Mouse (Mus musculus) splenic B cell, adult 2 months (primary cell): ENCODE results near the gene Mtus2.
"Not testable (repeated sequence)": the region's sequence is repeated elsewhere in the genome, so short reads cannot be mapped to it uniquely, and the experiment has no call there.

Experiments used
- DNase-seq: peaks from one replicate; pipeline ENCODE4 v3.0.0-alpha.2; 2011; ENCODE audit warnings: low read depth, low spot score
- H3K27me3 ChIP-seq: 2 replicates; pipeline ENCODE4 v1.6.1; 2012; ENCODE audit warnings: mild to moderate bottlenecking, low read length, moderate library complexity, mixed read lengths; ENCODE audit not compliant: control insufficient read depth, poor library complexity, insufficient read depth, severe bottlenecking
- H3K36me3 ChIP-seq: 2 replicates; pipeline ENCODE4 v1.6.1; 2012; ENCODE audit warnings: mild to moderate bottlenecking, low read length, moderate library complexity, mixed read lengths; ENCODE audit not compliant: control insufficient read depth, poor library complexity, insufficient read depth, severe bottlenecking

Gene Mtus2

DNA sequence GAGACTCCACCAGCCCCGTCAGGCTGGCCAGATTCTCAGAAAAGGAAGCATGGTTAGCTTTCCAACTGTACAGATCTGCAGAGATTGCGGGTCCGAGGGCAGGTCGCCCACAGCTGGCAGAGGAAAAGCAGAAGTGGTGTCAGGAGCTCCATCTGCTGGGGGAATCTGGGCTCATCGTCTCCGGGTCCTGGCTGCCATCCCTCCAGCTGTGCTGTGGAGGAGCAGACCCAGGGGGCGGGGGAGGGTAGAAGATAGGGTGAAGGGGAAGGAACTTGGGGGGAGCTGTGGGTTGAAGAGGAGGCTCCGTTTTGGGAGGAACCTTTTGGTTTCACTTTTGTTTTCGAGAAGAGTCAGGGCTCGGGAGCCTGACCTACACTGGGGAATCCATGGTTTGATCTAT is 353.7 kb downstream of the Mtus2 start:
- peak; percentile 85 for DNase-seq
- no peaks in the 10 kb centered on the region for H3K27me3 ChIP-seq
- no peaks in the 10 kb centered on the region for H3K36me3 ChIP-seq

DNA sequence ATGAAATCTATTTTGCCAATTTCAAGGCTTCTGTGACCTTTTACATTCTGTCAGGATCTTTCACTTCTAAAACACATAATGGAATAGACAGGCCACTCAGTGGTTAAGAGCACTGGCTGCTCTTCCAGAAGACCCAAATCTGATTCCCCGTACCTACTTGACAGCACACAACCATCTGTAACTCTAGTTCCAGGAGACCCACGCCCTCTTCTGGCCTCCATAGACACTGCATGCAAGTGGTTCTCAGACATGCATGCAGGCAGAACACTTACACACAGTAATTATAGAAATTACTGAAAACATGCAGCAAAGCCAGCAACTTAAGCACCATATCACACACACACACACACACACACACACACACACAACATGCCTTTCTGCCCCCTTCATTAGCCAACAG is 355.3 kb downstream of the Mtus2 start:
- no peaks in the 10 kb centered on the region for H3K27me3 ChIP-seq
- no peaks in the 10 kb centered on the region for H3K36me3 ChIP-seq
- peak; percentile 22 for DNase-seq

DNA sequence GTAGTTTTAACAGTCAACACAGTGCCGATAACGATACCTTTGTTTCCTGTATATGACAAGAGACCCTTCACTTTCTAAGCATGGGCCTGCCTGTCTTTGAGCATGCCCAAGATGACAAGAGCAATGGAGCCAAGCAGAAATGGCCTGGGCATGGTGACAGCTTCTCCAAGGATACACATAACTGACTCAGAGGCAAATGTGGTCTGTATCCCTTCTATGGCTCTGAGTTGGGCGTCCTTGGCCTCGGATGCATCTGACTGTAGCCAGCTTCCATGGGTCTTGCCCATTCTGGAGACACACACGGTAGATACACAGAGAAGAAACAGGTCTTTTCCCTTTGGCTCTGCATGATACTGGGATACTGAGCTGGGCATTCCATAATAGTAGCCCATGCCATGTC is 357.8 kb downstream of the Mtus2 start:
- H3K36me3 ChIP-seq = no peaks in the 10 kb centered on the region
- no peak for DNase-seq
- no peaks in the 10 kb centered on the region for H3K27me3 ChIP-seq

GRCm38 (mm10) chr5:148325317-148325885 is 368.3 kb downstream of the Mtus2 start:
- H3K36me3 ChIP-seq = no peaks in the 10 kb centered on the region

DNA sequence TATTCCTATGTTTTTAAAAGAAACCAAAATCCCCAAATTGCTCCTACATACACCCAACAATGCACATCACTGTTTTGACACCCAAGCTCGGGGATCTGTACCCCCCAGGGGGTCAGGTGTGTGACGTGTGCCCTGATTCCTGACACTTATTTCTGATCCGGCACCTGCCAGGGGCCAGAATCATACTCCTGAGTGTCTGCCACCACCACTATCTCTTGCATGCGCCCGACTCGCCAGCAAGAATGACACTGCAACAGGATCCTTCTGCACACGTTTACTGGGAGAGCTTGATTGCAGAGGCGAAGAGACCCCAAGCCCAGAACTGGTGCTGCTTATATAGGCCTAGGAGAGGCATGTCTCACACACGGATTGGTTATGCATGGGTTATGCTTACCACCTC is 369.2 kb downstream of the Mtus2 start:
- DNase-seq, H3K27me3 ChIP-seq, H3K36me3 ChIP-seq: not testable (repeated sequence)

More at GRCm38 (mm10) chr5:148325317-148325885, 368.3 kb downstream of the Mtus2 start:
- peak; percentile 81 for DNase-seq
- no peaks in the 10 kb centered on the region for H3K27me3 ChIP-seq

GRCm38 (mm10) chr5:148328982-148329381 is 371.9 kb downstream of the Mtus2 start:
- H3K27me3 ChIP-seq = no peaks in the 10 kb centered on the region
- DNase-seq = no peak
- no peaks in the 10 kb centered on the region; the same call in 1 of the 2 replicates for H3K36me3 ChIP-seq

GRCm38 (mm10) chr5:148331229-148331776 is 374.2 kb downstream of the Mtus2 start:
- H3K27me3 ChIP-seq = no peaks in the 10 kb centered on the region

DNA sequence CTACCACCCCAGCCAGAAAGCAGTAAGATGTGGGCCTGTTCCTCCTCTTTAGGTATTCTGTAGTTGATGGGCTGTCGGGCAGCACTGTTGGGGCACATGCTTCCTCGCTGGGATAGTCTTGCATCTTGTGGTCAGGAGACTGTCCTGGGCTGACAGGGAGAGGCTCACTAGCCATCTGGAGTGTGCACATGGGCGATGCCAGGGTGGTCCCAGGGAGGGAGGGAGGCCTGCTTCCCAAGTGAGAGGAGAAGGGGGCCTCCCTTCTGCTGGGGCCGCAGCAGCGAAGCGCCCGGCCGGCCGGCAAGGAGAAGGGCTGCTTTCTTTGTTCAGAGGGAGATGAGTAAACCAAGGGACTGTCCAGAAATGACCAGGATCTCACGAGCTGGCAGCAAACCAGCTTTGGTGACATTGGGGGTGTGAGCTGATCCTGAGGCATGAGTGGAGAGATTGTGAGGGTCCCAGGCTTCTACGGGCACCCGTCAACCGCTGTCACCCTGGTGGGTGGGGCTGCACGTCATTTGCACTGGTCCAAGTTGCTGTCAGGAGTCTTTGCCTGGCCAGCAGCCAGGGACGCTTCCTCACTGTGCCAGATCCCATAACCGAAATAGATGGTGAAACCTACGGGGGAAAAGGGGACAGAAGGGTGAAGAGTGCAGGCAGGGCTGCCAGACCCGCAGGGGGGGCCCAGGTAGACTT is 375.0 kb downstream of the Mtus2 start:
- Histone ChIP-seq H3K27me3 (no peaks in the 10 kb centered on the region), H3K36me3 (peaks cover 3% of the 10 kb centered on the region)
- no peak for DNase-seq

More at GRCm38 (mm10) chr5:148331229-148331776, 374.2 kb downstream of the Mtus2 start:
- H3K36me3 ChIP-seq = no peaks in the 10 kb centered on the region; the same call in none of the 2 replicates
- no peak for DNase-seq

DNA sequence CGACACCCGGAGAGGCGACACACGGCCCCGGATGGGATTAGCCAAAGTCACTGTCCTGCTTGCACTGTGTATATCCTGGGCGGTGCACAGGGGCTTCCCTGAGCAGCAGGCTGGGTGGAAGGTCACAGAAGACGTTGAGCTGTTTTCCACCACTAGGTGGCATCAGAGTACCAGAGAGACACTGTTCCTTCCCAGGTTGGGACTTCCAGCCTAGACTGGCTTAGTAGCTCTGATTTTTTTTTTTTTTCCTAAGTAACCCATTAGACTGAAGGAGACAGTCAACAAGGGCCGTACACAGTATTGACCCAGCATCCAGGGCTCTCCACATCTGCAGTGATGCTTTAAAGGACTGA is 375.5 kb downstream of the Mtus2 start:
- peak; percentile 79 for DNase-seq
- Histone ChIP-seq H3K27me3 (no peaks in the 10 kb centered on the region), H3K36me3 (peaks cover 3% of the 10 kb centered on the region)

DNA sequence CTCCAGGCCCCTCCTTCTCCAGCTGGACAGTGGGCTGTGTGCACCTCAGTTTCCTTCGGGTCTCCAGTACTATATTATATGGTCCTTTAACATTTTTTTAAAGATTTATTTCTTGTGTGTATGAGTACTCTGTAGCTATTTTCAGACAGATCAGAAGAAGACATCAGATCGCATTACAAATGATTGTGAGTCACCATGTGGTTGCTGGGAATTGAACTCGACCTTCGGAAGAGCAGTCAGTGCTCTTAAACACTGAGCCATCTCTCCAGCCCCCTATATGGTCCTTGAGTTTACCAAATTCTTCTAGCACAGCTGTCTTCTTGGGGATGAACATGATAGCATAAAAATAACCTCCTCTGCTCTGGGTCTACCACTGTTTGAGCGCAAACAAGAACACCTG is 382.0 kb downstream of the Mtus2 start:
- no peak for DNase-seq
- Histone ChIP-seq H3K27me3 (no peaks in the 10 kb centered on the region), H3K36me3 (peaks cover 5% of the 10 kb centered on the region)

GRCm38 (mm10) chr5:148342061-148342741 is 385.1 kb downstream of the Mtus2 start:
- peak; percentile 15 for DNase-seq
- H3K36me3 ChIP-seq = peaks cover 2% of the 10 kb centered on the region; the same call in 1 of the 2 replicates

DNA sequence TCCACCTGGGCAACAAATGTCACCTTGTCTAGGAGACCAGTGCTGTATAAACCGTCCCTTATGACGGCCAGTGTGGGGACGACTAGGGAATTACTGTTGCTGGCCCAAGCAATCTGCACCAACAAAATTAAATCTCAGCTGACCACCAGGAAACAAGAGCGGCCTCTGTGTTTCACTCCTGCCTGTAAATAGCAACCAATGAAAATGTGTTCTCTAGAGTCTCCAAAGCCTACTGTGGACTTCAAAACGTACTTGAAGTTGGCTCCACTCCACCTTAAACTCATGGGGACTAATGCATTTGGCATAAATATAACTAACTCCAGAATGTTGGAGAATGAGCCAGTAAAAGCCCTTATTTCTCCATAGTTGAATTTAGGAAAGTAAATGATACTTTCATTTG is 387.3 kb downstream of the Mtus2 start:
- DNase-seq = no peak

More at GRCm38 (mm10) chr5:148342061-148342741, 385.1 kb downstream of the Mtus2 start:
- no peaks in the 10 kb centered on the region for H3K27me3 ChIP-seq

DNA sequence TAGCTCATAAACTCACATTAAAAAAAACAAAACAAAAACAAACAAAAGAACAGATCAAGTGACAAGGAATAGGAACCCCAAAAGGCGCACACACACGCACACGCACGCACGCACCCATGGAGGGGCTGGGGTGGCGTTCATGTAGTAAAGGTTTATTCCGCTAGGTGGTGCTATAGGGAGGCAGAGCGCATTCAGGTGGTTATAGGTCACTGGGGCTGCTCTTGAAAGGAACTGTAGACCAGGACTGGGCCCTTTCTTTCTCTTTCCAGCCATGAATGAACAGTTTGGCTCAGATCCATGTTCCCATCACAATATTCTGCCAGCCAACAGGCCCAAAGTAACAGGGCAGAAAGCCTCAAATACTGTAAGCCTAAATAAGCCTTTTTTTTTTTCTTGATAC is 389.4 kb downstream of the Mtus2 start:
- peaks cover 2% of the 10 kb centered on the region; the same call in 1 of the 2 replicates for H3K36me3 ChIP-seq
- DNase-seq = peak; percentile 50
- no peaks in the 10 kb centered on the region for H3K27me3 ChIP-seq

More for the DNA sequence above, 387.3 kb downstream of the Mtus2 start:
- no peaks in the 10 kb centered on the region for H3K27me3 ChIP-seq
- H3K36me3 ChIP-seq = peaks cover 4% of the 10 kb centered on the region; the same call in 1 of the 2 replicates

GRCm38 (mm10) chr5:148348153-148348552 is 391.0 kb downstream of the Mtus2 start:
- no peaks in the 10 kb centered on the region for H3K27me3 ChIP-seq
- no peak for DNase-seq
- H3K36me3 ChIP-seq = peaks cover 5% of the 10 kb centered on the region; the same call in 1 of the 2 replicates
